Mouse (Mus musculus): ENCODE data around the gene Tnfrsf13b.

GRCm38 (mm10) chr11:61176321-61176720 is 49.8 kb downstream of the Tnfrsf13b start:
- TF ChIP-seq POLR2A (IDR thresholded peaks at IDR 0.05; ENCODE audit: borderline replicate concordance, low read depth, low read length) (no peak), CTCF (IDR thresholded peaks at IDR 0.05; ENCODE audit: low read depth, low read length) (no peak)

All from bone marrow macrophage, adult 2 months (primary cell).